Mouse (Mus musculus): ENCODE data around the gene Gpr3. TPM values are rescaled to one million over a fixed set of nuclear protein-coding genes. Genes with fewer than 3 reads are reported as not detected.

The Gpr3 gene
- polyA plus RNA-seq, 1 experiment from 2014 or later = not detected

DNA sequence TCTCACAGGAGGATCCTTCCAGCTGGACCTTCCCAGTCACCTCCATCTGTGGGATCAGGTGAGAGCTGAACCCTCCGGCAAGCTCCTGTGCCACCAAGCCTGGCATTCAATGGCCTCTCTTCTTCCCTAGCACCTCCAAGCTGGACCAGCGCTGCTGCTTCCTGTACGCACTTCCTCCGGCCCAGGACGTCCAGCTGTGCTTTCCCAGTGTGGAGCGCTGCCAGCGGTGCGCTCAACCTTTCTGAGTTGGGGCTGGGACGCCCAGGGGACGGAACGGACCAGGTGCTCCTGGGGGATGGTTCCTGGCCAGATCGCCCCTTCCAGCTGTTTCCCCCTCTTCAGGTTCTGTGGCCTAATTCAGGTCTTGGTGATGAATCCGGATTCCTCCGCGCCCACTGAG, 34.7 kb upstream of the Gpr3 start:
- no peak overlapping the region for H3K27ac ChIP-seq (ENCODE audit: low read depth, low read length)
- H3K9me3 ChIP-seq (ENCODE audit: control insufficient read depth) = no peaks in the 10 kb centered on the region
- ATAC-seq = no peak
- H3K9ac ChIP-seq (ENCODE audit: low read depth, low read length) = no peak overlapping the region
- H3K4me3 ChIP-seq (ENCODE audit: low read depth, low read length) = no peak overlapping the region
- H3K4me1 ChIP-seq (replicated peaks; ENCODE audit: control insufficient read depth, insufficient read depth, low read length) = 0 out of 2 replicates have a peak, but pooled peaks cover 6% of the 10 kb centered on the region
- no peak for TF ChIP-seq CTCF (IDR thresholded peaks at IDR 0.05; ENCODE audit: low read depth)
- H3K36me3 ChIP-seq (ENCODE audit: control insufficient read depth, insufficient read depth) = no peaks in the 10 kb centered on the region
- WGBS = 35% methylated on average over 15 of the region's 15 CpGs
- H3K27me3 ChIP-seq (replicated peaks; ENCODE audit: control insufficient read depth, insufficient read depth, low read length) = peaks cover 32% of the 10 kb centered on the region
- no peak overlapping the region for H3K4me2 ChIP-seq (replicated peaks; ENCODE audit: low read depth)

- Histone ChIP-seq H3K9me3 (ENCODE audit: control insufficient read depth) (no peaks in the 10 kb centered on the region), H3K4me3 (ENCODE audit: low read depth, low read length) (no peak overlapping the region), H3K36me3 (ENCODE audit: control insufficient read depth, insufficient read depth) (no peaks in the 10 kb centered on the region), H3K27ac (ENCODE audit: low read depth, low read length) (no peak overlapping the region), H3K4me2 (replicated peaks; ENCODE audit: low read depth) (no peak overlapping the region), H3K27me3 (replicated peaks; ENCODE audit: control insufficient read depth, insufficient read depth, low read length) (0 out of 2 replicates have a peak, but pooled peaks cover 6% of the 10 kb centered on the region), H3K4me1 (replicated peaks; ENCODE audit: control insufficient read depth, insufficient read depth, low read length) (no peaks in the 10 kb centered on the region), H3K9ac (ENCODE audit: low read depth, low read length) (no peak overlapping the region)
- no peak for TF ChIP-seq CTCF (IDR thresholded peaks at IDR 0.05; ENCODE audit: low read depth)
- 79% methylated on average over 1 of the region's 1 CpGs for WGBS
- no peak for ATAC-seq
Observed at GRCm38 (mm10) chr4:133244289-133244688, 32.0 kb upstream of the Gpr3 start.

- Histone ChIP-seq H3K27ac (ENCODE audit: low read depth, low read length) (no peak overlapping the region), H3K9ac (ENCODE audit: low read depth, low read length) (no peak overlapping the region), H3K9me3 (ENCODE audit: control insufficient read depth) (no peaks in the 10 kb centered on the region), H3K4me2 (replicated peaks; ENCODE audit: low read depth) (no peak overlapping the region), H3K36me3 (ENCODE audit: control insufficient read depth, insufficient read depth) (no peaks in the 10 kb centered on the region), H3K4me1 (replicated peaks; ENCODE audit: control insufficient read depth, insufficient read depth, low read length) (no peaks in the 10 kb centered on the region), H3K27me3 (replicated peaks; ENCODE audit: control insufficient read depth, insufficient read depth, low read length) (0 out of 2 replicates have a peak, but pooled peaks cover 4% of the 10 kb centered on the region), H3K4me3 (ENCODE audit: low read depth, low read length) (no peak overlapping the region)
- no peak for ATAC-seq
- WGBS = 53% methylated on average over 13 of the region's 13 CpGs
- TF ChIP-seq CTCF (IDR thresholded peaks at IDR 0.05; ENCODE audit: low read depth) = no peak
Observed at GRCm38 (mm10) chr4:133243538-133243937, 31.2 kb upstream of the Gpr3 start.

DNA sequence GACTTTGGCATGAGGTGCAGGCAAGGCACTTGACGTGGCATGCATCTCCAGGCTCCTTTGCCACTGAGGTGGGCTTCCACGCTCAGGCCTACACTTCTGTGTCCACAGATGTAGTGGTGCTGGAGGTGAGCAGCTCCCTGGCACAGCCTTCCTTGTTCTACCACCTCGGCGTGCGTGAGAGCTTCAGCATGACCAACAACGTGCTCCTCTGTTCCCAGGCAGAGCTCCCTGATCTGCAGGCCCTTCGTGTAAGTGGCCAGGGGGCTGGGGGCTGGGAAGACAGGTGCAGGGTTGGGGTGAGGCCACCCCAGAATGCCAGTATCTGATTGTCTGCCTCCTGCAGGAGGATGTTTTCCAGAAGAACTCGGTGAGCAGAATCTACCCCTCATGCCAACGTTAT, 30.4 kb upstream of the Gpr3 start:
- Histone ChIP-seq H3K27ac (ENCODE audit: low read depth, low read length) (no peak overlapping the region; the same call in 1 of the 2 replicates), H3K36me3 (ENCODE audit: control insufficient read depth, insufficient read depth) (no peaks in the 10 kb centered on the region), H3K4me1 (replicated peaks; ENCODE audit: control insufficient read depth, insufficient read depth, low read length) (no peaks in the 10 kb centered on the region), H3K9ac (ENCODE audit: low read depth, low read length) (no peak overlapping the region), H3K4me2 (replicated peaks; ENCODE audit: low read depth) (no peak overlapping the region), H3K4me3 (ENCODE audit: low read depth, low read length) (no peak overlapping the region), H3K9me3 (ENCODE audit: control insufficient read depth) (no peaks in the 10 kb centered on the region), H3K27me3 (replicated peaks; ENCODE audit: control insufficient read depth, insufficient read depth, low read length) (no peaks in the 10 kb centered on the region)
- 77% methylated on average over 9 of the region's 9 CpGs for WGBS
- no peak for ATAC-seq
- TF ChIP-seq CTCF (IDR thresholded peaks at IDR 0.05; ENCODE audit: low read depth) = no peak

DNA sequence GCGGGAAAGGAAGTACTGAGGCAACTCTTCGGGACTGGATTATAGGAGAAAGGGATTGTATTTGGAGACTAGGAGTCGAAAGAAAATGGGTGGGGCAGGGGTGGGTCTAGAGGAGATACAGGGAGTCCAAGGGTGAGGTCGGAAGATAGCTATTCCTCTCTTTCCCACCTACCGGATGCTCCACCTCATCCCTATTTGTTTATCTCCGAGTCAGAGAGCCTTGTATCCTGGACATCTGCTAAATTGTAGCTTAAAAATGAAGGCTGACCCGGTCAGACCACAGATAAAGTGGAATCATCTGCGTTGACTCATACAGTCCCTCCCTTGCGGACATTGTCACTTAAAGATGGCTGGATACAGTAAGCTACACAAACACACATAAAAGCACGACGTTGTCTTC, 29.6 kb upstream of the Gpr3 start:
- Histone ChIP-seq H3K4me3 (ENCODE audit: low read depth, low read length) (peak overlapping the region; percentile 57), H3K27me3 (replicated peaks; ENCODE audit: control insufficient read depth, insufficient read depth, low read length) (no peaks in the 10 kb centered on the region), H3K9ac (ENCODE audit: low read depth, low read length) (no peak overlapping the region; the same call in 1 of the 2 replicates), H3K4me1 (replicated peaks; ENCODE audit: control insufficient read depth, insufficient read depth, low read length) (no peaks in the 10 kb centered on the region), H3K9me3 (ENCODE audit: control insufficient read depth) (no peaks in the 10 kb centered on the region), H3K36me3 (ENCODE audit: control insufficient read depth, insufficient read depth) (no peaks in the 10 kb centered on the region), H3K4me2 (replicated peaks; ENCODE audit: low read depth) (peak overlapping the region; percentile 98), H3K27ac (ENCODE audit: low read depth, low read length) (peak overlapping the region; percentile 21; the same call in 1 of the 2 replicates)
- 14% methylated on average over 11 of the region's 11 CpGs for WGBS
- TF ChIP-seq CTCF (IDR thresholded peaks at IDR 0.05; ENCODE audit: low read depth) = no peak
- ATAC-seq = no peak

DNA sequence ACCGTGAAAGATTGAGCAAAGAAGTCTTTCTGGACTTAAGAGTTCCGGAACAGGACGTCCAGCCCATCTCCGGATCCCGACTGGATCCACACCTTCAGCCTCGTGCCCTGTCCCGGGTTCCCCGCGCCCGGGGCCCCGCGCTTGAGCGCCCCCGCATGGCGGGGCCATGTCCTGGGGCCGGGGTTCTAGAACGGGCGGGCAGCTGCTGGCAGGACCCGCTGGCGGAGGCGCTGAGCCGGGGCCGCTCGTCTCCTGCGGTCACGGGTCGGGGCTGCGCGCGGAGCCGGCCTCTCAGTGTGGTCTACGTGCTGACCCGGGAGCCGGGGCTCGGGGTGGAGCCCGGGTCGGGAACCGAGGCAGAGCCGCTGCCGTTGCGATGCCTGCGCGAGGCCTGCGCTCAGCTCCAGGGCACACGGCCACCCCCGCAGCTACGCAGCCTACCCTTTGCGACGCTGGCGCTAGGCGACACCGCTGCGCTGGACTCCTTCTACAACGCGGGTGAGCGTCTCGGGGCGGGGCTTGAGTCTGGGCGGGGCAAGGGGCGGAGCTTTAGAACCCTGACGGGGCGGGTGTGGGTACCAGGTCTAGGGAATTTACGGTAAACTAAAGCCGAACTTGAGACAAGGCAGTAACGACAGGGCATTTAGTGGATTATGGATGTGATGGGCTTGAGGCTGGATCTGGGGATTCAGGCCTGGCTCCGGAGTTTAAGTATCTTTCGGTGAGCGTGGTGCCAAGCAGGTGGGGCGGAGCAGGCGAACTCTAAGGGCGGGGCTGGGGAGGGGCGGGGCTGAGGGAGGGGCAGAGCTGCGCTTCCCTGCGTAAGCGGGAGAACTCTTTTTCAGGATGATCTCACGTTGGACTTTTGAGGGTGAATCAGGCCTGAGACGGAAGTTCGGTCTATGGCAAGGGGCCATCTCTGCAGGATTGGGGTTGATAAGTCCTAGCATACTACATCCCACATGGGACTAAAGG, 28.9 kb upstream of the Gpr3 start:
- ATAC-seq = peak; percentile 81
- WGBS = under 1% methylated on average over 77 of the region's 78 CpGs
- Histone ChIP-seq H3K27ac (ENCODE audit: low read depth, low read length) (peak overlapping the region; percentile 84), H3K9ac (ENCODE audit: low read depth, low read length) (peak overlapping the region; percentile 53), H3K4me1 (replicated peaks; ENCODE audit: control insufficient read depth, insufficient read depth, low read length) (no peaks in the 10 kb centered on the region), H3K36me3 (ENCODE audit: control insufficient read depth, insufficient read depth) (no peaks in the 10 kb centered on the region), H3K9me3 (ENCODE audit: control insufficient read depth) (no peaks in the 10 kb centered on the region), H3K27me3 (replicated peaks; ENCODE audit: control insufficient read depth, insufficient read depth, low read length) (no peaks in the 10 kb centered on the region), H3K4me2 (replicated peaks; ENCODE audit: low read depth) (peak overlapping the region; percentile 98), H3K4me3 (ENCODE audit: low read depth, low read length) (peak overlapping the region; percentile 57)
- TF ChIP-seq CTCF (IDR thresholded peaks at IDR 0.05; ENCODE audit: low read depth) = peak; percentile 54
